Mouse (Mus musculus) Muller cell, postnatal 12 days (primary cell): Measurements from ENCODE around the gene Uggt1.

Experiments used
- DNase-seq: peaks from one replicate; pipeline ENCODE4 v3.0.0-alpha.2; 2015; ENCODE audit errors: inconsistent ontology term

Uggt1 gene

DNA sequence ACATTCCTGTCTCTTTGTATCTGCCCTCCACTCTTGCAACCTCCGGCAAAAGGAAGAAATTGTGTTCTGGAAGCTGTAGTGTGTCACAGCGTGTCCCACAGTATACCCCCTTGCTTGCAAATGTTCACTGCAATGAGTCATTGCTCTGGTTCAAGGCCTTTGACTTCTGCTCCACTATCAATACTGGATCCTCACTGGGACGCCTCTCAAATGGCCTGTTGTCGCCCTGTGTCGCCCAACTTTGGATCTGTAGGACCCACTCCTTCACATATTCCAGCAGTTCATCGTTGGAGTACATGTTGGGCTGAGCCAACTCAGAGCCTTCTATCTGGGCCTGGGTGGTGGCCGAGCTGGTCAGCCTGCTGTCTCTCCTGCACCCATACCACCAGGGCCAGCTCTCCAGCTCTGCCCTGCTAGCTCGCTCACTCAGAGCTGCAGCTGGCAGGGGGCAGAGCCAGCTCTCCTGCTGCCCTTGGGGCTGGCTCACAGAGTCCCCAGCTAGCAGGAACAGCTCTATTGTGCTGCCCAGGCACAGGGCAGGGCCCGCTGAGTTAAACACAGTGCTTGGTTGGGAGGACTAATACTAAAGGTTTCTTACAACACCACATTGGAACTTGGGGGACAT, 126.3 kb downstream of the Uggt1 start:
- DNase-seq, result peak; percentile 20

DNA sequence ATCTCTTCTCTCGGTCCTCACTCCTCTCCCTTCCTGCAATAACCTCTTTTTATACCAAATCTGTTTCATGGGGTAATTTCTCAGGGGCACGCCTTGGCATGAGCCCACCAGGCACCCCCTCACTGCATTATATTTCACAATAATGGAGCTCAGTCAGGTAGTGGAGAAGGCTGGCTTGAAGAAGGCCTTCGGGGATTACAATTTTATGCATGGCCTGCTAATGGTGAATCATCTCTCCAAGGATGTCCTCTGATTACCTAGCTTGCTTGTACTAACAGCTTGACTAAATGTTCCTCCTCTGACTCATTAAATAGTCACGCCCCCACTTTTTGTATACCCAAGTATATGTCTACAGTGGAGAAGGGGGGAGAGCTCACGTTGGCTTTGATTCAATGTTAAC, 128.0 kb downstream of the Uggt1 start:
- DNase-seq, result peak; percentile 54

DNA sequence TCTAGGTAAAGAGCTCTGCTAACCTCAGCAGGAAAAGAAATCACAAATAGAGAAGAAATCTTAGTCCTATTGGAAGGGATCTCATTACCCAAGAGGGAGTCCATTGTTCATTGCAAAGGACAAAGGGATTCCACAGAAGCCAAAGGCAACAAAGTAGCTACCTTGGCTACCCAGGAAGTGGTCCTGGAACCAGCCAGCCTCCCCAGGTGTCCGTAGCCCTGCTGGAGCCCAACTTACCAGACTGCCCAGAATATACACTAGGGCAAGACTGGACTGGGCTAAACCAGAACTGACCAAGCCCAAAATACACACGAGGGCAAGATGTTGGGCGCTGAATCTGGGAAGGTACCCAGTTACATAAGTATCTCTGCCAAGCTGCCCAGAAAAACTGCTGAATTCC, 129.7 kb downstream of the Uggt1 start:
- DNase-seq, result no peak

DNA sequence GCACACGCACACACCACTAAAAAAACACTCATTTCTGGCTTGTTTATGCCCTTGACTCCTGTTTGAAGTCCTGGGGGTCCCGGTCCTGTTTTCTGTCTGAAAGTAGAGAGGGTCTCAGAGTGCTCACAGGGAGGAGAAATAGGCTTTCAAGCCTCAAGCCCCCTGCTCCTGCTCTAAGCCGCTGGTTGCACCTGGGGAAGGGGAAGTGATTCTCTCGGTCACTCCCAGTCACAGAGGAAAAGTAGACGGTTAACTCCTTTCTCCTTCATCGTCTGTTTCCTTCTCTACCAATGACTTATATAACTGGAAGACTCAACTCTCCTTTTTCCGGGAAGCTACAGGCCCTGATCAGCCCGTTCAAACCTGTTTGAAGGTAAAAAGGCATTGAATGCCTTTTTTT, 130.8 kb downstream of the Uggt1 start:
- no peak for DNase-seq

DNA sequence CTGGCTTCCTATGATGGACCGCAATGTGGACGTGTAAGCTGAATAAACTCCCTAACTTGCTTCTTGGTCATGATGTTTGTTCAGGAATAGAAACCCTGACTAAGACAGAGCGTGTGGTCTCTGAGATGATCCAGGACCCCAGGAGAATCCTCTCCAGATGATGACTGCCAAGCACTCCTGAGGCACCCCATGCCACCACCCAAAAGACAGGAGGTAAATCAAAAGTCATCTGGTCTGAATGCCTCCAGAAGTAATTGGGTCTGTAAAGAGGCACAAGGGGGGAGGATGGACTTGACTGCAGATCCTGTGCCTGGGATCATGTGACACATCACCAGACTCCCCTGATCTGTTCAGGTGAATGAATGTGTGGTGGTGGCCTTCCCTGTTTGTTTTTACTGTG, 131.9 kb downstream of the Uggt1 start:
- no peak for DNase-seq

DNA sequence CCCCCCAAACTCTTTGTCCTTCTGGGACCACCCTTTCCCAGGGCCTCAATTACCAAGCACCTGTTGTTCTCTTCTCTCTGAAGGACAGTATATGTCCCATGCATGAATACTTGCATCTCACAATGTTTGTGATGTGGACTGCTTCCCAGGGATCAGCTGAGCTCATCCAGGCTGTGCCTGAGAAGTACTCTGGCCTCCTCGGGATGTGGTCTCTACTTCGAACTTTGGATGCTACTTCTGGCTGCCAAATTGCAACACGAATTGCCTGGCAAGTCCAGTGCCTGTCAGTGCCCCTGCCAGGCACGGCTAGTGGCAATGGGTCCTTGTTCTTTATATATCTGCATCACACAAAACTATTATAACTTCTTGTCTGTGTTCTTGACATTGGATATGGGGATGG, 134.5 kb downstream of the Uggt1 start:
- DNase-seq, result no peak

DNA sequence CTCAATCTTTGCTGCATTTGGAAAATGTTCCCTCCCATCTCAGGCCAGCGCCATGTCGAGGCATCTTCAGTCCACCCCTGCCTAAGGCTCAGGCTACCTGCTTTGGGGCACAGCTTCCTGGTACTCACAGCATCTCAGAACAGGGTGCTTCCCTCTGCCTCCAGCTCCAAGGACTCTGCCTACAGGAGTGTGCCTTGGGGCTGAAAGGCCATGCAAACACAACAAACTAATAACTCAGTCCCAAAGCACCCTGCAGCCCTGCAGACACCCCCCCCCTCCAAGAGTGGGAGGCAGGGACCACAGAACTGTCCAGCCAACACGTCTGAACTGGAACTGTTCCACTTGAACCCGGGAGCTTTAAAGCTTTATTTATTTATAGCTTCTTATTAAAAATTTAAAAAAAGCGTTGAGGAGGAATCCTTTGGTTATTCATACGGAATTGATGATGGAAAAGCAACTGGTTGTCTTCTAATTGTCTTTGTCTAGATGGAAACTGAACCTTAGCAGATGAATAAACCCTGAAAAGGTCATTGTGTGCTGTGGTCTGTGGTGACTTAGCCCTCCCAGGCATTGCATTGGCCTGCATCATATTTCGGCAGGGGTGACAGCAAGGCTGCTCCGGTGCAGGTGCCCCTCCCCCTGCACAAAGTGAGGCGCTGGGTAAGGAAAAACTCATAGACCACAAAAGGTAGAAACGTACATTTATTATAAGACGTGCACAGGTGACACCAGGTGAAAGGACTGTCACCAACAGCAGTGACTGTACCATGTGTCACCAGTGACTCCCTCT, 138.4 kb downstream of the Uggt1 start:
- no peak for DNase-seq

DNA sequence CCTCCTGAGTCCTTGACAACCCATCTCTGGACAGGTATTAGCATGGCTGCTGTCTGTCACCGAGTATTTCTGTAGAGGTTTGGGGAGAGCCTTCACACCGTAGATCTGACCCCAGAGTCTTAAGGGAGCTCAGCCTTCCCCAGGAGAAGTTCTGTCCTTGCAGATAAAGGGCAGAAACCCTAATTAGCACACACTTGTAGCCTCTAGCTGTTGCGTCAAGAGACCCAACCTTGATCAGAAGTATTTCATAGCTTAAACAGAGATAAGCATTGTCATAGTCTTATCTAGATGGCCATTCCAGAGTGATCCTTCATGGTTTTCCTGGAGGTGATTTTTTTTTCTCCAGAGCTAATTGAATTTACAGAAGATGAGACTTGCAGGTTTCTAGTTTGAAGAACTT, 144.1 kb downstream of the Uggt1 start:
- DNase-seq, result no peak

DNA sequence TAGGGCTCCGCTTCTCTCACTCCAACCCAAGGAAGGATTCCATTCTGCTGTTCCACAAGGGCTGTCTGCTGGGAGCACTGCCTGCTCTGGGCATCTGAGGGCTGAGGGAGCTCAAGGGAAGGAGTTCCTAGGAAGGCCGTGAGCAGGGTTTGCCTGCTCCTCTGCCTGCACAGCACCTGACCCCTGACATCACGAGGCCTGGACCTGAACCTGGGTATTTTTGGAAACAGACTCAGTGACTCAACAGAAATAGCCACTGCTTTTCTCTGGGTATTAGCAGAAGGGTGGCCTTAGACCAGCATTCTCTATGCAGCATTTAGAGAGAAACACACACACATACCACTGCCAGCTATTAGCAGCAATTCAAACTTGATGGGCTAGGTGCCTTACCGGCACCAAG, 146.1 kb downstream of the Uggt1 start:
- DNase-seq, result no peak

DNA sequence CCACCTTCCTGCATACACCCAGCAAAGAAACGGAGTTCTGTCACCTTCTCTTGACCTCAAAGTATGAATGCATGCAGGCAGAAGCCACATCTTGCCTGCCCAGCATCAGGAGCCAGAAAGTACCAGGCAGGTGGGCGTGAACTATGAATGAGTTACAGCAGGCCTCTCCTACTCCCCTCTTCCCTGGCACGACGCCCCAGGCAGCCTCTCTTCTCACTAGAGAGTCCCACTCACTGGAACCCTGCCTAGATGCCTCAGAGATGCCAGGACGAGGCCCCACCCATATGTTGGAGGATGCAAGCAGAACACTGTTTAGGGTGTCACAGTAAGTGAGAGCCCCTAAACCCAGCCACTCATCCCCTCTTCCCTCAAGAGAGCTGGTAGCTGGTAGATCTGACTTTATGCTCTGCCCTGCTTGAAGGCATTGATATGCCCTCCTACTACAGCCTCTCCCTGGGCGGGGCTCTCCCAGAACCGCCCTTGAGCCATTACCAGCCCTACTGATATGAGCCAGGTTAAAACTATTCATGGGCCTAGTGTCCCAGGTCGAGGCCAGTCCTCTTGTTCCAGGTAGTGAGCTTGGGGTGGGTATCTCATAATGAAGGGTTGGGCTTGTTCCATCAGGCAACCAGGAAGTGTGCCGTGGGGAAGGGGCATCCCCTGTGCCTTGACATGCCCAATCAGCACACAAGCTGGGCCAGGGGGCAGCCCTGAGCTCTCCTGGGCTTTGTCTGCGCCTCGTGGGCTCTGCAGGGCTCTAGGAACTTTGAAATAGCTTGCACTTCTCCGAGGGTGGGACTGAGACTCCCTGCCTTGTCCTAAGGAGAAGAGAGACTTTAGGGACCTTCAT, 148.9 kb downstream of the Uggt1 start:
- peak; percentile 87 for DNase-seq

DNA sequence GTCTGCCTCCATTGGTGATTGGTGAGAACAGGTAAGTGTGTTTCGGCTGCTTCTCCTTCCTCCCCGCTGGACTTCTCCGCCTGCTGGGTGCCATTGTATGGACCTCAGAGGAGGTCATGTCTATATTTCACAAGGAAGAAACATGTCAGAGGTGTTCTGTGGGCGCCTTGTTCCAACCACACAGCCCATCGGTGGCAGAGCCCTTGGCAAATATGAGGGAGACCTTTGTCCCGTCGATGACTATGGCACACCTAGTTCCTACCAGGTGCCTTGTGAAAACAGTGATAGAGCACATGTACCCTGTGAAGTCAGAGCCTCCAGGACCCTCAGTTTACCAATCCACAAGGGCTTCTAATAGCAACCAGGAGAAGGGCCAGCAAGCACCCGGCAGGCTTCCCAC, 150.8 kb downstream of the Uggt1 start:
- no peak for DNase-seq

DNA sequence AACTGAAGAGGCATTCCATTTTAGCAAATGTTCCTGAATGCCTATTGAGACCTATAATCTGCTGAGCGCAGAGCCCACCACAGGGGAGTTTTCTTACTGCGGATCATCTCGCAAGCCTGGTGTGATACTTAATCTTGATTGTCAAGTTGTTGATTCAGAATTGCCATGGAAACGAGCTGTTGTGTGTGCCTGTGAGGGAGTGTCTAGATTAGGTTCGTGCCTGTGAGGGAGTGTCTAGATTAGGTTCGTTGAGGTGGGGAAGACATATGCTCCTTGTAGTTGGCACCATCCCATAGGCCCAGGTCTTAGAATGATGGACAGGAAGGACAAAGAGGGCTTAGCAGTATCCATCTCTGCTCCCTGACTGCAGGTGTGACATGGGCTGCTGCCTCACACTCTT, 153.3 kb downstream of the Uggt1 start:
- DNase-seq, result no peak

DNA sequence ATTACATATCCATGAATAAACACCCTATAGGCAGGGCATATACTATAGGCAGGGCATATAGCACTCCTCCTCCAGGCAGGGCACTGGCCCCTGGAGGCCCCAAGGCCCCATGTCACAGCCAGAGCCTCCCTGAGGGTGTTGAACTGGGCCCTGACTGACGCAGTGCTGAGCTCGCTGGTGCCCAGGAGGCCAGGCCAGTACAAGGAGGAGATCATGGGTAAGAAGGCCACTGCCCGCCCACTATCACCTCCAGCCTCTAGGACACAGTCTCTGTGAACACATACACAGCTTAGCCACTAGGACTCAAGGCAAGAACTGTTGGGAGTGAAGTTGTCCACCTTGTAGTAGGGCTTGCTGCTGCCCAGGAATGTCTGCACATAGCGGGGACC, 153.8 kb downstream of the Uggt1 start:
- no peak for DNase-seq
